Mouse (Mus musculus) large intestine, adult 2 months (tissue): ENCODE measurements around the gene Ap3d1. TPM values are rescaled to one million over a fixed set of nuclear protein-coding genes. Genes with fewer than 3 reads are reported as not detected.

Source experiments
- polyA plus RNA-seq: library from polyadenylated mRNA; depleted of rRNA; stranded (reverse); fragments of >200 nt; gene quantifications from 2 replicates; pipeline ENCODE4 v1.2.3, GENCODE M21; 2012; rRNA removed

Ap3d1 gene
- polyA plus RNA-seq, 1 experiment, result 75.1 TPM

Other genes starting within 250 kb of the Ap3d1 start
- gene Onecut3, start 247.4 kb downstream of the Ap3d1 start, polyA plus RNA-seq, result 0.09 and 0.19 TPM in 2 replicates
- gene Atp8b3, start 203.1 kb downstream of the Ap3d1 start, polyA plus RNA-seq, result 0.03 TPM in 1 of 2 replicates, not detected in the other
- gene Rexo1, start 180.7 kb downstream of the Ap3d1 start, polyA plus RNA-seq, result 35.4 and 42.4 TPM in 2 replicates
- gene Klf16, start 164.9 kb downstream of the Ap3d1 start, polyA plus RNA-seq, result 12.6 and 12.8 TPM in 2 replicates
- 214 and 233 TPM in 2 replicates for gene Abhd17a, start 151.9 kb downstream of the Ap3d1 start, polyA plus RNA-seq
- 129 and 145 TPM in 2 replicates for gene Scamp4, start 139.4 kb downstream of the Ap3d1 start, polyA plus RNA-seq
- gene Adat3, start 139.4 kb downstream of the Ap3d1 start, polyA plus RNA-seq, result 11.8 and 14.6 TPM in 2 replicates
- 3.5 and 3.7 TPM in 2 replicates for gene Gm49322, start 136.2 kb downstream of the Ap3d1 start, polyA plus RNA-seq
- 184 and 212 TPM in 2 replicates for gene Csnk1g2, start 119.4 kb downstream of the Ap3d1 start, polyA plus RNA-seq
- 49.0 and 56.2 TPM in 2 replicates for gene Btbd2, start 85.2 kb downstream of the Ap3d1 start, polyA plus RNA-seq
- 112 and 121 TPM in 2 replicates for gene Mknk2, start 64.2 kb downstream of the Ap3d1 start, polyA plus RNA-seq
- 39.2 and 40.8 TPM in 2 replicates for gene Mob3a, start 40.3 kb downstream of the Ap3d1 start, polyA plus RNA-seq
- gene Izumo4, start 40.1 kb downstream of the Ap3d1 start, polyA plus RNA-seq, result 22.8 and 30.0 TPM in 2 replicates
- 20.0 and 29.6 TPM in 2 replicates for gene Dot1l, start 12.9 kb upstream of the Ap3d1 start, polyA plus RNA-seq
- 26.8 and 30.3 TPM in 2 replicates for gene Sf3a2, start 55.9 kb upstream of the Ap3d1 start, polyA plus RNA-seq
- gene Plekhj1, start 56.4 kb upstream of the Ap3d1 start, polyA plus RNA-seq, result 50.7 and 54.0 TPM in 2 replicates
- 0.63 and 0.96 TPM in 2 replicates for gene Amh, start 63.0 kb upstream of the Ap3d1 start, polyA plus RNA-seq
- gene Jsrp1, start 71.2 kb upstream of the Ap3d1 start, polyA plus RNA-seq, result not detected in 2 replicates
- 980 and 1,000 TPM in 2 replicates for gene Oaz1, start 84.4 kb upstream of the Ap3d1 start, polyA plus RNA-seq
- 0.04 and 0.05 TPM in 2 replicates for gene Lingo3, start 101.8 kb upstream of the Ap3d1 start, polyA plus RNA-seq
- 114 and 134 TPM in 2 replicates for gene Lsm7, start 112.9 kb upstream of the Ap3d1 start, polyA plus RNA-seq
- 48.4 and 72.7 TPM in 2 replicates for gene Sppl2b, start 113.0 kb upstream of the Ap3d1 start, polyA plus RNA-seq
- 0.21 and 0.32 TPM in 2 replicates for gene Tmprss9, start 129.6 kb upstream of the Ap3d1 start, polyA plus RNA-seq
- 199 and 214 TPM in 2 replicates for gene Timm13, start 158.7 kb upstream of the Ap3d1 start, polyA plus RNA-seq
- 26.1 and 34.1 TPM in 2 replicates for gene Lmnb2, start 176.0 kb upstream of the Ap3d1 start, polyA plus RNA-seq
- 18.3 and 23.8 TPM in 2 replicates for gene Gadd45b, start 187.8 kb upstream of the Ap3d1 start, polyA plus RNA-seq